In genomic region chr1:75443247-75444024, GRCm38 (mm10) we compare ENCODE assay signal across 11 mouse cellular contexts. TPM values are rescaled to one million over a fixed set of nuclear protein-coding genes. Genes with fewer than 3 reads are reported as not detected.
DNase-seq lines count a peak whose midpoint lies in the region; ATAC-seq lines count a peak whose summit lies in the region.
"Had no signal": no experiment of that assay in that cellular context is flagged by ENCODE, and none has a peak within 500 bp of the region (broad histone marks: within the 10 kb centered on the region; RNA-seq: fewer than 3 reads in every experiment).

No protein-coding gene starts in this region.

- peak overlapping the region; percentile 47; the same call in 1 of the 2 replicates for H3K9ac ChIP-seq in heart, embryonic 13.5 days
- peak overlapping the region; percentile 45 for H3K9ac ChIP-seq in midbrain, embryonic 16.5 days (ENCODE audit: low read depth, low read length)
- H3K9ac ChIP-seq: lung, embryonic 15.5 days had no signal

- ATAC-seq in heart, embryonic 13.5 days (ENCODE audit: extremely low read depth, insufficient number of reproducible peaks, low FRiP score, low TSS enrichment), result no peak
- ATAC-seq in midbrain, embryonic 16.5 days, result 0 out of 2 replicates have a peak, but pooled peaks have one; percentile 10
- ATAC-seq in monocyte, adult 5-6 weeks (replicated peaks; ENCODE audit: insufficient number of reproducible peaks, low FRiP score, low TSS enrichment, poor library complexity, severe bottlenecking), result no peak
- ATAC-seq: activated CD4-positive, CD25-positive, alpha-beta regulatory T cell, adult 4 months had no signal

- H3K27ac ChIP-seq in heart, embryonic 13.5 days (replicated peaks), result no peak overlapping the region
- H3K27ac ChIP-seq in hindbrain, embryonic 10.5 days, result peak overlapping the region; percentile 83
- peak overlapping the region; percentile 81 for H3K27ac ChIP-seq in midbrain, embryonic 16.5 days (ENCODE audit: low read length)
- H3K27ac ChIP-seq: lung, embryonic 15.5 days had no signal

- no peak for DNase-seq in heart, postnatal 36 days
- DNase-seq in cerebellum, adult 9-11 months, result peak; percentile 88
- peak; percentile 45 for DNase-seq in hindbrain, embryonic 10.5 days (ENCODE audit: low spot score)
- no peak for DNase-seq in right cerebral cortex, postnatal 4 days
- DNase-seq in layer of hippocampus, adult 11-12 months (ENCODE audit: low spot score), result no peak
- DNase-seq: gastrocnemius, postnatal 36 days had no signal

- WGBS in heart, embryonic 13.5 days, result 46% methylated on average over 13 of the region's 13 CpGs
- 25% methylated on average over 13 of the region's 13 CpGs for WGBS in hindbrain, embryonic 10.5 days
- WGBS in midbrain, embryonic 16.5 days, result 14% methylated on average over 13 of the region's 13 CpGs

- H3K4me3 ChIP-seq in heart, embryonic 13.5 days, result no peak overlapping the region
- peak overlapping the region; percentile 25 for H3K4me3 ChIP-seq in hindbrain, embryonic 10.5 days
- H3K4me3 ChIP-seq in midbrain, embryonic 16.5 days (ENCODE audit: low read depth, low read length), result no peak overlapping the region
- H3K4me3 ChIP-seq: lung, embryonic 15.5 days had no signal

- H3K4me1 ChIP-seq in heart, embryonic 13.5 days, result peaks cover 51% of the 10 kb centered on the region
- peaks cover 83% of the 10 kb centered on the region for H3K4me1 ChIP-seq in hindbrain, embryonic 10.5 days (replicated peaks)
- peaks cover 54% of the 10 kb centered on the region for H3K4me1 ChIP-seq in midbrain, embryonic 16.5 days (ENCODE audit: control insufficient read depth, insufficient read depth, low read length)

- no peaks in the 10 kb centered on the region for H3K9me3 ChIP-seq in heart, embryonic 13.5 days
- no peaks in the 10 kb centered on the region for H3K9me3 ChIP-seq in hindbrain, embryonic 10.5 days
- H3K9me3 ChIP-seq in midbrain, embryonic 16.5 days (replicated peaks; ENCODE audit: control insufficient read depth, low read length, poor library complexity, severe bottlenecking), result no peaks in the 10 kb centered on the region
- H3K9me3 ChIP-seq: lung, embryonic 15.5 days had no signal

- H3K36me3 ChIP-seq in heart, embryonic 13.5 days, result peaks cover 37% of the 10 kb centered on the region
- H3K36me3 ChIP-seq in hindbrain, embryonic 10.5 days, result peaks cover 14% of the 10 kb centered on the region
- no peaks in the 10 kb centered on the region for H3K36me3 ChIP-seq in midbrain, embryonic 16.5 days (ENCODE audit: control insufficient read depth, insufficient read depth, low read length)
- H3K36me3 ChIP-seq: lung, embryonic 15.5 days had no signal

- H3K4me2 ChIP-seq in heart, embryonic 13.5 days, result no peak overlapping the region
- peak overlapping the region; percentile 20; the same call in 1 of the 2 replicates for H3K4me2 ChIP-seq in midbrain, embryonic 16.5 days (ENCODE audit: low read length)
- H3K4me2 ChIP-seq: lung, embryonic 15.5 days had no signal

- H3K27me3 ChIP-seq in heart, embryonic 13.5 days (replicated peaks), result peaks cover 56% of the 10 kb centered on the region
- H3K27me3 ChIP-seq in hindbrain, embryonic 10.5 days (ENCODE audit: insufficient read depth, poor library complexity, severe bottlenecking), result peaks cover 51% of the 10 kb centered on the region
- H3K27me3 ChIP-seq in midbrain, embryonic 16.5 days (ENCODE audit: control insufficient read depth, insufficient read depth, low read depth, low read length), result no peaks in the 10 kb centered on the region

- intact Hi-C loops in heart, postnatal 36 days (cut with DNase I), result no loop called here

RNA-seq across cellular contexts. Expression of gene Asic4, which starts 6.8 kb away (rescaled TPM):
- 0.28 and 0.31 TPM in 2 replicates for polyA plus RNA-seq in heart, embryonic 13.5 days (2015; fragmentation: Nextera tagmentation; extraction: Ambion mirVana)
- not detected for total RNA-seq in heart, postnatal 36 days (2021)
- 3.8 and 9.3 TPM in 2 replicates for polyA plus RNA-seq in hindbrain, embryonic 10.5 days (2016; fragmentation: Nextera tagmentation; extraction: Ambion mirVana)
- 45.4 and 54.8 TPM in 2 replicates for polyA plus RNA-seq in midbrain, embryonic 16.5 days (2015; fragmentation: Nextera tagmentation; extraction: Ambion mirVana)
- not detected in 3 replicates for total RNA-seq in monocyte, adult 5-6 weeks (2017)
- total RNA-seq: gastrocnemius, postnatal 36 days had no signal
- polyA plus RNA-seq: activated CD4-positive, CD25-positive, alpha-beta regulatory T cell, adult 4 months had no signal

RNA-seq across cellular contexts. Expression of gene Gmppa, which starts 7.7 kb away (rescaled TPM):
- 70.7 and 73.7 TPM in 2 replicates for polyA plus RNA-seq in heart, embryonic 13.5 days (2015; fragmentation: Nextera tagmentation; extraction: Ambion mirVana)
- 10 to 100 TPM; 35.5 to 39.9 TPM for total RNA-seq in heart, postnatal 36 days (2021)
- 62.3 and 91.2 TPM in 2 replicates for polyA plus RNA-seq in hindbrain, embryonic 10.5 days (2016; fragmentation: Nextera tagmentation; extraction: Ambion mirVana)
- polyA plus RNA-seq in midbrain, embryonic 16.5 days (2015; fragmentation: Nextera tagmentation; extraction: Ambion mirVana), result 79.7 and 81.3 TPM in 2 replicates
- total RNA-seq in monocyte, adult 5-6 weeks (2017), result 39.2 to 56.0 TPM (median 55.4 TPM) in 3 replicates

RNA-seq across cellular contexts. Expression of gene Chpf, which starts 35.7 kb away (rescaled TPM):
- polyA plus RNA-seq in heart, embryonic 13.5 days (2015; fragmentation: Nextera tagmentation; extraction: Ambion mirVana), result 26.0 and 28.6 TPM in 2 replicates
- 10 to 100 TPM; 25.5 to 26.8 TPM for total RNA-seq in heart, postnatal 36 days (2021)
- 25.1 and 29.8 TPM in 2 replicates for polyA plus RNA-seq in hindbrain, embryonic 10.5 days (2016; fragmentation: Nextera tagmentation; extraction: Ambion mirVana)
- 34.8 and 37.5 TPM in 2 replicates for polyA plus RNA-seq in midbrain, embryonic 16.5 days (2015; fragmentation: Nextera tagmentation; extraction: Ambion mirVana)
- total RNA-seq in monocyte, adult 5-6 weeks (2017), result 3.6 to 11.4 TPM (median 4.3 TPM) in 3 replicates

RNA-seq across cellular contexts. Expression of gene Tmem198, which starts 35.9 kb away (rescaled TPM):
- 0.43 and 0.49 TPM in 2 replicates for polyA plus RNA-seq in heart, embryonic 13.5 days (2015; fragmentation: Nextera tagmentation; extraction: Ambion mirVana)
- under 1 TPM; 0.11 to 0.19 TPM for total RNA-seq in heart, postnatal 36 days (2021)
- polyA plus RNA-seq in hindbrain, embryonic 10.5 days (2016; fragmentation: Nextera tagmentation; extraction: Ambion mirVana), result 8.6 and 20.4 TPM in 2 replicates
- polyA plus RNA-seq in midbrain, embryonic 16.5 days (2015; fragmentation: Nextera tagmentation; extraction: Ambion mirVana), result 52.0 and 56.7 TPM in 2 replicates
- 0.21 to 3.7 TPM (median 0.86 TPM) in 3 replicates for total RNA-seq in monocyte, adult 5-6 weeks (2017)

Comparison
In these comparisons a context has a peak if more than half of its experiments do, and no peak if none do; other contexts are left out.
1. DNase-seq: peak in cerebellum, adult 9-11 months (single experiment) and hindbrain, embryonic 10.5 days (single experiment); none in heart, postnatal 36 days (0 of 2), right cerebral cortex, postnatal 4 days (single experiment) and layer of hippocampus, adult 11-12 months (single experiment).